Mouse (Mus musculus) left cerebral cortex, adult 8-10 months (tissue): ENCODE measurements around the gene Scai. TPM values are rescaled to one million over a fixed set of nuclear protein-coding genes. Genes with fewer than 3 reads are reported as not detected.

Experiments
- total RNA-seq, 4 experiments: library from RNA; stranded (reverse); gene quantifications; 2 replicates each; pipeline ENCODE4 v1.2.4; 2022

Scai gene
- total RNA-seq, 4 experiments from 2014 or later = 52.3 to 65.1 (median 57.8) TPM

Other genes with a start within 250 kb of the Scai start
- under 1 TPM; 0.30 to 0.72 (median 0.65) TPM for gene Wdr38, start 193.3 kb downstream of the Scai start, total RNA-seq
- gene Arpc5l, start 185.4 kb downstream of the Scai start, total RNA-seq = 10 to 100 TPM; 89.2 to 98.8 (median 93.9) TPM
- 100 to 1,000 TPM; 259 to 303 (median 283) TPM for gene Rpl35, start 185.1 kb downstream of the Scai start, total RNA-seq
- 10 to 100 TPM; 28.8 to 34.4 (median 30.5) TPM for gene Golga1, start 125.2 kb downstream of the Scai start, total RNA-seq
- gene Ppp6c, start 35.7 kb upstream of the Scai start, total RNA-seq = 10 to 100 TPM; 55.8 to 69.5 (median 58.4) TPM